Mouse (Mus musculus): ENCODE results near the gene Slc9c1.
"Not testable (repeated sequence)": the region's sequence is repeated elsewhere in the genome, so short reads cannot be mapped to it uniquely, and the experiment has no call there.

The Slc9c1 gene

GRCm38 (mm10) chr16:45535009-45535408 lies at the start of gene Slc9c1:
TSS of gene Slc9c1 (plus strand) at chr16:45535309.
- no peak for DNase-seq (ENCODE audit: extremely low spot score, low read depth, low spot score)

GRCm38 (mm10) chr16:45492927-45493326 lies 42.2 kb upstream of the Slc9c1 start, which contains the start of gene Gm609:
TSS of gene Gm609 (minus strand) at chr16:45492969.
- no peak for DNase-seq (ENCODE audit: extremely low spot score, low read depth, low spot score)

GRCm38 (mm10) chr16:45495326-45495725 lies 39.8 kb upstream of the Slc9c1 start:
- DNase-seq (ENCODE audit: extremely low spot score, low read depth, low spot score), result no peak

- no peak for DNase-seq (ENCODE audit: extremely low spot score, low read depth, low spot score)
These were observed 9.6 kb upstream of the Slc9c1 start for GRCm38 (mm10) chr16:45525551-45525950.

GRCm38 (mm10) chr16:45531950-45532349 lies 3.2 kb upstream of the Slc9c1 start, which contains the start of gene Gm17783:
TSS of gene Gm17783 (minus strand) at chr16:45532050.
- DNase-seq (ENCODE audit: extremely low spot score, low read depth, low spot score), result no peak

- DNase-seq (ENCODE audit: extremely low spot score, low read depth, low spot score), result not testable (repeated sequence)
These were observed 3.2 kb downstream of the Slc9c1 start for GRCm38 (mm10) chr16:45538342-45538741.

- DNase-seq (ENCODE audit: extremely low spot score, low read depth, low spot score), result no peak
These were observed 7.0 kb downstream of the Slc9c1 start for GRCm38 (mm10) chr16:45542108-45542507.

GRCm38 (mm10) chr16:45544341-45544740 lies 9.2 kb downstream of the Slc9c1 start:
- no peak for DNase-seq (ENCODE audit: extremely low spot score, low read depth, low spot score)

- no peak for DNase-seq (ENCODE audit: extremely low spot score, low read depth, low spot score)
These were observed 12.9 kb downstream of the Slc9c1 start for GRCm38 (mm10) chr16:45547982-45548381.

- DNase-seq (ENCODE audit: extremely low spot score, low read depth, low spot score), result no peak
These were observed 16.5 kb downstream of the Slc9c1 start for GRCm38 (mm10) chr16:45551579-45551978.

- no peak for DNase-seq (ENCODE audit: extremely low spot score, low read depth, low spot score)
These were observed 26.6 kb downstream of the Slc9c1 start for GRCm38 (mm10) chr16:45561747-45562146.

- no peak for DNase-seq (ENCODE audit: extremely low spot score, low read depth, low spot score)
These were observed 37.2 kb downstream of the Slc9c1 start for GRCm38 (mm10) chr16:45572307-45572706.

GRCm38 (mm10) chr16:45579883-45580282 lies 44.8 kb downstream of the Slc9c1 start:
- DNase-seq (ENCODE audit: extremely low spot score, low read depth, low spot score), result no peak

- DNase-seq (ENCODE audit: extremely low spot score, low read depth, low spot score), result no peak
These were observed 47.4 kb downstream of the Slc9c1 start for GRCm38 (mm10) chr16:45582512-45582911.

GRCm38 (mm10) chr16:45593656-45594055 lies 58.5 kb downstream of the Slc9c1 start:
- no peak for DNase-seq (ENCODE audit: extremely low spot score, low read depth, low spot score)

GRCm38 (mm10) chr16:45595494-45595893 lies 60.4 kb downstream of the Slc9c1 start:
- DNase-seq (ENCODE audit: extremely low spot score, low read depth, low spot score), result no peak

GRCm38 (mm10) chr16:45608481-45608954 lies 73.4 kb downstream of the Slc9c1 start:
- no peak for DNase-seq (ENCODE audit: extremely low spot score, low read depth, low spot score)

- no peak for DNase-seq (ENCODE audit: extremely low spot score, low read depth, low spot score)
These were observed 74.2 kb downstream of the Slc9c1 start for GRCm38 (mm10) chr16:45609300-45609699.

- no peak for DNase-seq (ENCODE audit: extremely low spot score, low read depth, low spot score)
These were observed 75.2 kb downstream of the Slc9c1 start, which contains the start of gene Gcsam for GRCm38 (mm10) chr16:45610267-45610666. TSS of gene Gcsam (plus strand) at chr16:45610380.

GRCm38 (mm10) chr16:45613247-45613646 lies 78.1 kb downstream of the Slc9c1 start:
- DNase-seq (ENCODE audit: extremely low spot score, low read depth, low spot score), result no peak

- no peak for DNase-seq (ENCODE audit: extremely low spot score, low read depth, low spot score)
These were observed 80.8 kb downstream of the Slc9c1 start for GRCm38 (mm10) chr16:45615944-45616343.

- no peak for DNase-seq (ENCODE audit: extremely low spot score, low read depth, low spot score)
These were observed 84.8 kb downstream of the Slc9c1 start for GRCm38 (mm10) chr16:45619751-45620375.

GRCm38 (mm10) chr16:45623230-45623629 lies 88.1 kb downstream of the Slc9c1 start:
- DNase-seq (ENCODE audit: extremely low spot score, low read depth, low spot score), result no peak

All from hindlimb bud, embryonic 11.5 days (tissue).